Mouse (Mus musculus) neural tube, postnatal 0 days (tissue): ENCODE results near the gene Tmprss9. TPM values are rescaled to one million over a fixed set of nuclear protein-coding genes. Genes with fewer than 3 reads are reported as not detected.

Source experiments
- microRNA counts: library from miRNA; unstranded; fragments of <30 nt; microRNA quantifications from one replicate; lab custom pipeline; 2015
- microRNA-seq: library from miRNA; unstranded; fragments of <30 nt; microRNA quantifications from one replicate; pipeline ENCODE4, GENCODE M21; 2016
- polyA plus RNA-seq: library from polyadenylated mRNA; unstranded; fragments of >200 nt; fragmentation: Nextera tagmentation; extraction: Ambion mirVana; gene quantifications from 2 replicates; pipeline ENCODE4 v1.2.1, GENCODE M21; 2015

Gene Tmprss9
- 0.10 and 0.27 TPM in 2 replicates for polyA plus RNA-seq

DNA sequence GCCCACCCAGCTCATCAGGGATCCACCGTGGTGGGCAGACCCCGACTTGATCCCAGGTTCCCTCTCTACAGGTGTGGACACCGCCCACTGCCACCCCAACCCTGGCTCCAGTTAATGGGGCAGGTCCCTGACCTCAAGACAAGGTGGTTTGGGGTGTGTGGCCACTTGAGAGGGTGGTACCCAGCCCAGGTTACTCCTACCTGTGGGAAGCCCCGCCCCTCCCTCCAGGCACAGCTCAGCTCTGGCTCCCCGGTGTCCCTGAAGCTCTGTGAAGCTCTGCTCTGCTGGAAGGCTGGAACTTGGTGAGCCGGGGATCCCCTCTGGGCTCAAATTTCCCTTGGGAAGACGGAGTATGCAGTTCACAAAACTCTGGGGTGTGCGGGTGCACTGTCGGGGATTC, at the start of gene Tmprss9:
Gene Tmprss9 (plus strand): TSS at position 268 of the 400 bp plus-strand sequence.

DNA sequence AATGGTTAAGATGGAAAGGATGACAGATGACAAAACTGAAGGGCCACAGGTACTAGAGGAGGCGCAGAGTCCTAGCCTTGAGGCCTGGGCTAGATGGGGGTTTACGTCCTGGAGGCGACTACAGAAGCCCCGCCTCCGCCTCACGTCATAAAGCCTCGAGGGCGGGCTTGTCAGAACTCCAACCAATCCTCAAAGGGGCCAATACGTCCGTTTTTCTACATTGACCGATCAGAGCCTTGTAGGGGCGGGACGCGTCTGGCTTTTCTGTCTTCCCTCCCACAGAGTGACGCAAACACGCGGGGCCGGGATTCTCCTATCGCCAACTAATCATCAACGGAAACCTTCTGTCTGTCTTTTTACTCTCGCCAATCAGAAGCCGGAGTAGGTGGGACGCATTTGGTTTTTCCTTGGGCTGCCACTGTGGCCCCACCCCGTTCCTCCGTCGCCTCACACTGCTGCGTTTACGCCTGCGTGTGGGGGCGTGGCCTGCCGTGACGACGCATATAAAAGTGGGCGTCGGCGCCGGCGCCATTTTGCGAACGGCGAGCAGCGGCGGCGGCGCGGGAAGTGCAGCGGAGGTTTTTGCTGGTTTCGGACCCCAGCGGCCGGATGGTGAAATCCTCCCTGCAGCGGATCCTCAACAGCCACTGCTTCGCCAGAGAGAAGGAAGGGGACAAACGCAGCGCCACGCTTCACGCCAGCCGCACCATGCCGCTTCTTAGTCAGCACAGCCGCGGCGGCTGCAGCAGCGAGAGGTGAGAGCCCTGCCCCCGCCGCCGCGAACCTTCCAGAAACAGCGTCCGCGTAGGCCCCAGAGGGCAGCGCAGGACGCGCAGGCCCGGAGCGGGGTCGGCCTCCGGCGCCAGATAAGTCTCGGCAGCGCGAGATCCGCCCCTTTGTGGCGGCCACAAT, 45.2 kb upstream of the Tmprss9 start, which contains the start of gene Oaz1:
Gene Oaz1 (plus strand): TSS at position 506 of the 912 bp plus-strand sequence.

DNA sequence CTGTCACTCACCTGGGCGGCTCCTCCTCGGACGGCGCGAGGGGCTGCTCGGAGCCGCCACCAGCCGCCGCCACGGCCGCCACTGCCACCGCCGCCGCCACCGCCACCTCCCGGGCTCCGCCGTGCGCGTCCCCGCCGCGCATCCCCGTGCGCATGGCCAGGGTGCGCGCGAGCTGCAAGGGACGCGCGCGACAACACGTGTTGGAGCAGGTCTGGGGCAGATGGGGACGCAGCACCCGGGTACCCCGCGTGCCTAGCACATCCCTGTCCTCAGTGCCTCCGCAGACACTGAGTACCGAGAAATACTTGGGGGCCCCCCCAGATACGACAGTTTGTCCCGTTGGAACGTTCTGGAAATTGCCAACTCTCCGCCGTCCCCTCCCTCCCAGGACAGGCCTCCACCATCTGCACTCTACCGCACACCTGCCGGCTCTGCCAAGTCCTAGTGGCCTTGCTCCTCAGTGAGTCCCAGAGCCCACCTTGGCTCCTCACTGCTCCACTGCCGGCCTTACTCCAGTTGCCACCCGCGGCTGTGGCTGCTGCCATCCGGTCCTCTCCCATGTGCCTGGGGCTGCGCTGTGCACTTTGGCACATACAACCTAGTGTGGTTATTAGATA, 27.6 kb upstream of the Tmprss9 start, which contains the start of gene Lingo3:
Gene Lingo3 (minus strand): TSS at position 109 of the 617 bp plus-strand sequence.

DNA sequence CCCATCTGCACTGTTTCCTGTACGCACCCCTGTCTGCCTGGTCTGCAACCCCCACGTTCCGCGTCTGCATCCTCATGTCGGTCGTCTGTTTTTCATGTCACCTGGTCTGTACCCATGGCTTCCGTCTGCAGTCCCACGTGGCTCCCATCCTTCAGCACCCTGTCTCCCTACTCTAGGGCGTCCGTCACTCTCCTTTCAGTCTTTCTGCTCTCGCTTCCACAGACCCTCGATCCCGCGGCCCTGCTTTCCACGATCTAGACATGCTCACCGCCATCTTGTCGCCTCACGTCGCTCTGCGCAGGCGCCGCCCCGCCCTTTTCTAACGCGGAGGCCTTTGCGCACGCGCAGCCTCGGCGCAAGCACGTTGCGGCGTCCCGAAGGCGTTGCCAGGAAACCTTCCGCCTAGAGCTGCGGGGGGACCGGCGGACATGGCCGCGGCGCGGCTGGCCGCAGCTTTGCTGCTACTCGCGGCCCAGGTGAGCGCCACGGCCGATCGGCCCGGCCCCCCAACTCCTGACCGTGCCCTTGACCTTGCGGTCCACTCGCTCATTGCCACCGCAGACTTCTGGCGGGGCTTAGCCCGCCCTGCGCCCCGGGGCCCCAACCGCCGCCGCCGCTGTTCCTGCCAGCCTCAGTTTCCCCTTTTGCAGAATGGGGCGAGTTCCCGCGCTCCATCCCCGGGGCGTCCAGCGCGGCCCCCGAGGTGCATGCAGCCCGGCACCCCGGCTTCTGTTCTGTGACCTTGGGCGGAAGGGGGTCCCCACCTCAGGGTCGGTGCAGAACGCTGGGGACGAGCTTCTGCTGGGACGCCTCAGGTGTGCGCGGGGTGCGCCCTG, 16.5 kb upstream of the Tmprss9 start, which contains the start of the genes Lsm7 and Sppl2b:
Gene Lsm7 (minus strand): TSS at position 297 of the 836 bp plus-strand sequence.
Gene Sppl2b (plus strand): TSS at position 363 of the 836 bp plus-strand sequence.

DNA sequence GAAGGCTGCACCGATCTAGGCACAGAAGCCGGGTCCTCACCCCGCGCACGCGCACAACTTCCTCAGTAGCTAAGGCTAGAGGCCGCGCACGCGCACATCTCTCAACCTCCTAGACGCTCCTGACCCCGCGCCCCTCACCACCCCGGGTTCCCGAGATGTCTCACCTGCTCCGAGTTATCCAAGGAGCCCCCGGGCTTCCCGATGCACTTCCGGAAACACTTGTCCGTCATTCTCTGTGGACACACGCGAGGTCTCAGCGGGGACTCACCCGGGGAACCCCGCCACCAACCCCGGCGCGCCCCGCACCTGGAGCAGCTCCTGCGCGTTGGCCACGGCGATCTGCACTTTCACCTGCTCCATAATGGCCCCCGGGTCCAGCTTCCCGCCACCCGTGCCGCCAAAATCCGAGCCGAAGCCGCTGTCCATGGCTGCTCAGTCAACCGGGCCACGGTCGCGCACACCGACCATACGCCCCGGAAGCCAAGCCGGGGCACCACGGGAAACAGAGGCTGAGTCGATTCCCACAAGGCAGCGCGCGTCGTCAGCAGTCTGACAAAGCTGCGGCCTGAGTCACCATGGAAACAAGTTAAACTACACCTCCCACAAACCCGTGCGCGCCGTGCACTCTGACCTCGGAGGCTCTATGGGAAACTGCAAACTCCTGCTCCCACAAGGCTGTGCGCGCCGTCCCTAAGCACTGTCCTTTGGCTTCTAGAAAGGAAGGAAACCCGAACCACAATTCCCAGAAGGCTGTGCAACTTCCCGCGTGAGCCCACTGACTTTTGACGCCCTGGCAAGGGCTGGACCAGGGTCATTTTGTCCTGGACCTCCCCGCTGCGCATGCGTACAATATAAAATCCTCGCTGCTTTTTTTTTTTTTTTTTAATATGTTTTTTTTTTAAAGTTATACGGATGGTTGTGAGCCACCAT, 28.9 kb downstream of the Tmprss9 start, which contains the start of gene Timm13:
Gene Timm13 (minus strand): TSS at position 652 of the 930 bp plus-strand sequence.

DNA sequence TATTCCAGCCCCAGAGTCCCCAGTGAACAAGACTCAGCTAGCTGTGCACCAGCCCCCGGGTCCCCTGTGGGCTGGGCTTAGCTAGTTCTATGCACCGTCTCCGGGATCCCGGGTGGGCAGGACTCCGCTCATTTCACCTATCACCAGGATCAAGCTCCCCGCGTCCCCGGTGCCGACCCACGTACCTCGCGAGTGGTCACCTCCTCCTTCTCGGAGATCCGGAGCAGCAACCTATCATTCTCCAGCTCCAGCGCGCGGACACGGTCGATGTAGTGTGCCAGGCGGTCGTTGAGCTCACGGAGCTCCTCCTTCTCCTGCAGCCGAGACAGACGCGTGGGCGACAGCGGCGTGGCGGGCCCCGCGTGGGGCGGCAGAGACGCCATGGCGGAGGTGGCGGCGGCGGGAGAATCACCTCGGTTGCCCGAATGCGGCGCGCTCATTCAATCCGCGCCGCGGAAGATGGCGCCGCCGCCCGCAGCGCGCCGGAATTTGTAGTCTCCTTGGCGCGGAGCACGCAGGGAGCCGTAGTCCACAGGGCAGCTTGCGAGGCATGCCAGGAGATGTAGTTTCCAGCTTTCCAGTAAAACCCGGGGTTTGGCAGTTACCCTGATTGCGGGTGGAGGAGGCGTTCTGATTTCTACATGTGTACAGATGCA, 46.3 kb downstream of the Tmprss9 start, which contains the start of gene Lmnb2:
Gene Lmnb2 (minus strand): TSS at position 467 of the 656 bp plus-strand sequence.

DNA sequence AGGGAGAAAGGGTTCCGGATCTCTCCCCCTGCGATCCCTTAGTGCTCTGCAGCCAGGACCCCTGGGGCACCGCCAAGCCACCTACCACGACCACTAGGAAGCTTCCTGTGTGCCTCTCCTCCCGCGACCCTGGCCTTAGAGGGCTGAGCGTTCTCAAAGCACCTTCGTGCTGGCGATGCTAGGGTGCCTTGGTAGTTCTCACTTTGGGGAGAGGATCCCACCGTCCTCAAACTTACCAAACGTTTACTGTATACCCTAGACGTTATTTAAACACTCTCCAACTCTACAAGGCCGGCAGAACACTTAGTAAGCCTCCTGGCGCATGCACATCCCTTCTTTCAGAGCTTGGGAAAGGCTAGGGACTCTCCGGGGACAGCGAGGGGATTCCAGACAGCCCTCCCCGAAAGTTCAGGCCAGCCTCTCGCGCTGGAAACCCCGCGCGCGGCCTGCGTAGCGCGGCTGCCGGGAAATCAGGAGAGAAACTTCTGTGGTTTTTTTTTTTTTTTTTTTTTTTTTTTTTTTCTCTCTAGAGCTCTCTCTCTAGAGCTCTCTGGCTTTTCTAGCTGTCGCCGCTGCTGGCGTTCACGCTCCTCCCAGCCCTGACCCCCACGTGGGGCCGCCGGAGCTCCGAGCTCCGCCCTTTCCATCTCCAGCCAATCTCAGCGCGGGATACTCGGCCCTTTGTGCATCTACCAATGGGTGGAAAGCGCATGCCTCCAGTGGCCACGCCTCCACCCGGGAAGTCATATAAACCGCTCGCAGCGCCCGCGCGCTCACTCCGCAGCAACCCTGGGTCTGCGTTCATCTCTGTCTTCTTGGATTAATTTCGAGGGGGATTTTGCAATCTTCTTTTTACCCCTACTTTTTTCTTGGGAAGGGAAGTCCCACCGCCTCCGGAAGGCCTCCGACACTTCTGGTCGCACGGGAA, 57.9 kb downstream of the Tmprss9 start, which contains the start of gene Gadd45b:
Gene Gadd45b (plus strand): TSS at position 775 of the 928 bp plus-strand sequence.

MicroRNAs within 50 kb of the gene (microRNA counts, 519-probe panel; counts per million panel counts)
- microRNA mmu-miR-1982 (lab: Ali Mortazavi, UCI), result 40.5 counts per million

Small RNA genes lying within 50 kb of the gene (microRNA-seq; reads per million reads assigned to microRNA genes)
- 5.2 reads per million, percentile 12 among the genes with 10 or more reads in this experiment for gene Mir1982

Other genes starting within 250 kb of the Tmprss9 start
- 97.4 and 99.0 TPM in 2 replicates for gene Csnk1g2, start 249.0 kb upstream of the Tmprss9 start, polyA plus RNA-seq
- gene Btbd2, start 214.8 kb upstream of the Tmprss9 start, polyA plus RNA-seq, result 115 and 116 TPM in 2 replicates
- gene Mknk2, start 193.7 kb upstream of the Tmprss9 start, polyA plus RNA-seq, result 39.0 and 43.5 TPM in 2 replicates
- 38.3 and 41.4 TPM in 2 replicates for gene Mob3a, start 169.9 kb upstream of the Tmprss9 start, polyA plus RNA-seq
- 42.0 and 58.3 TPM in 2 replicates for gene Izumo4, start 169.7 kb upstream of the Tmprss9 start, polyA plus RNA-seq
- 107 and 110 TPM in 2 replicates for gene Ap3d1, start 129.6 kb upstream of the Tmprss9 start, polyA plus RNA-seq
- gene Dot1l, start 116.6 kb upstream of the Tmprss9 start, polyA plus RNA-seq, result 11.0 and 15.3 TPM in 2 replicates
- 44.2 and 49.1 TPM in 2 replicates for gene Sf3a2, start 73.7 kb upstream of the Tmprss9 start, polyA plus RNA-seq
- 108 and 123 TPM in 2 replicates for gene Plekhj1, start 73.2 kb upstream of the Tmprss9 start, polyA plus RNA-seq
- 0.21 and 0.27 TPM in 2 replicates for gene Amh, start 66.6 kb upstream of the Tmprss9 start, polyA plus RNA-seq
- 2.4 and 2.7 TPM in 2 replicates for gene Jsrp1, start 58.4 kb upstream of the Tmprss9 start, polyA plus RNA-seq
- 1,152 and 1,281 TPM in 2 replicates for gene Oaz1, start 45.2 kb upstream of the Tmprss9 start, polyA plus RNA-seq
- gene Lingo3, start 27.8 kb upstream of the Tmprss9 start, polyA plus RNA-seq, result 28.9 and 30.1 TPM in 2 replicates
- gene Lsm7, start 16.6 kb upstream of the Tmprss9 start, polyA plus RNA-seq, result 271 and 277 TPM in 2 replicates
- gene Sppl2b, start 16.6 kb upstream of the Tmprss9 start, polyA plus RNA-seq, result 79.8 and 90.2 TPM in 2 replicates
- 389 and 390 TPM in 2 replicates for gene Timm13, start 29.1 kb downstream of the Tmprss9 start, polyA plus RNA-seq
- gene Lmnb2, start 46.4 kb downstream of the Tmprss9 start, polyA plus RNA-seq, result 20.9 and 25.2 TPM in 2 replicates
- 9.8 and 11.4 TPM in 2 replicates for gene Gadd45b, start 58.2 kb downstream of the Tmprss9 start, polyA plus RNA-seq
- 26.8 and 31.7 TPM in 2 replicates for gene Gng7, start 143.1 kb downstream of the Tmprss9 start, polyA plus RNA-seq
- 70.0 and 88.4 TPM in 2 replicates for gene Diras1, start 153.8 kb downstream of the Tmprss9 start, polyA plus RNA-seq
- gene Slc39a3, start 165.6 kb downstream of the Tmprss9 start, polyA plus RNA-seq, result 36.6 and 41.3 TPM in 2 replicates
- gene Sgta, start 188.3 kb downstream of the Tmprss9 start, polyA plus RNA-seq, result 246 and 290 TPM in 2 replicates
- gene Thop1, start 198.2 kb downstream of the Tmprss9 start, polyA plus RNA-seq, result 37.7 and 40.4 TPM in 2 replicates
- gene Creb3l3, start 227.0 kb downstream of the Tmprss9 start, polyA plus RNA-seq, result 0.50 and 0.69 TPM in 2 replicates
- 208 and 228 TPM in 2 replicates for gene Map2k2, start 234.1 kb downstream of the Tmprss9 start, polyA plus RNA-seq